Mouse (Mus musculus) layer of hippocampus, adult 2 months (tissue): ENCODE measurements around the gene Ciart. TPM values are rescaled to one million over a fixed set of nuclear protein-coding genes. Genes with fewer than 3 reads are reported as not detected.
"Not testable (repeated sequence)": the region's sequence is repeated elsewhere in the genome, so short reads cannot be mapped to it uniquely, and the experiment has no call there.

ENCODE experiments used
- DNase-seq, 2 experiments: peaks; one replicate each; pipeline ENCODE4 v3.0.0; 2022; ENCODE audit warnings: low spot score in 2 of 2
- H3K27ac ChIP-seq: fragments of 200-600 bp; 2 replicates; pipeline ENCODE4 v1.8.1; 2022
- H3K4me3 ChIP-seq: fragments of 200-600 bp; 2 replicates; pipeline ENCODE4 v1.8.1; 2022; ENCODE audit warnings: mild to moderate bottlenecking
- CTCF ChIP-seq: fragments of 200-600 bp; conservative IDR thresholded peaks from 2 replicates; pipeline ENCODE4 v1.8.1; 2022; ENCODE audit warnings: antibody characterized with exemption, mild to moderate bottlenecking, moderate library complexity
- total RNA-seq, 2 experiments: library from RNA; stranded (reverse); gene quantifications; 2 replicates each; pipeline ENCODE4 v1.2.3; 2021

The Ciart gene
- total RNA-seq, 2 experiments from 2014 or later: 10.3 to 11.7 TPM

- TF ChIP-seq CTCF: no peak
- no peak overlapping the region for H3K27ac ChIP-seq
- H3K4me3 ChIP-seq: no peak overlapping the region
- DNase-seq: no peak
These were observed 25.6 kb upstream of the Ciart start for GRCm38 (mm10) chr3:95907613-95908012.

DNA sequence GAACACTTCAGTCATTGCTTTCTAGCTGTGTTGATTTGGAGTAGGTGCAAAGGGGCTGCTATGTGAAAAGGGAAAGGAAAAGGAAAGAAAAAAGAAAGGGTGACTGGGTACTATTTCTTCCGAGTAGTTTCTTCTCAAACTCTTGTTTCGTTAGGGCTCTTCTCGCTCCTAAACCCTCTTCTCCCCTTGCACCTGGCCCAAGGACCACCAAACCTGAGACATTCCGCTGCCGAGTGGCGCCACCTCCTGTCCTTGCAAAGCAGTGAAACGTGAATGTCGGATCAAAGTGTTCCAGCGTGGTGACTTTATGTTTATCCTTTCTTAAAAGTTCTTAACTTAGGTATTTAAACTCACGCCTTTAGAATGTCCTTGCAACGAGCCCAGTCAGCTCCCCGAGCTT is 24.8 kb upstream of the Ciart start:
- peak; percentile 91 for TF ChIP-seq CTCF
- DNase-seq: peak in 1 of 2 experiments; percentile 49

DNA sequence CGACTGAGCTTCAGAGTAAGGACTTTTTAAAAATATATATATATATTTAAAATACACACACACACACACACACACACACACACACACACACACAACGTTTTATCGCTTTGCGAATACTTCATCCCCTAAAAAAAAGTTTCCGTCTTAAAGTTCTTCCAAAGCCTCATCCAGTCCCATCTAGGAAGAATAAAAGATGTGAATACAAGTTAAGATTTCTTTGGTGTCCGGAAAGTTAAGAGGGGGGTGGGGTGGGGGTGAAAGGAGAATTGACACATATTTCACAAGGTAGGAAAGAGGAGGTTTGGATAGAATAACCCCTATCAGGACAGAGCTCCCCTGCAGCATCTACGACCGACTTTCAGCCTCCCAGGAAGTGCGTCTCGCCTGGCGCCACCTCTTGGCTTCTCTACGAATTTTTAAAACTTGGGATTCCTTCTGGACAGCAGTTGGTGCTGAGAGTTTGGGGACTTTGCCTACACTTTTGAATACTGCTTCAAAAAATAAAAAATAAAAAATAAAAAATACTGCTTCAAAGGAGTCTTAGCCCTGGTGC is 24.0 kb upstream of the Ciart start:
- no peak for DNase-seq
- peak overlapping the region; percentile 73; the same call in 1 of the 2 replicates for H3K27ac ChIP-seq
- peak; percentile 75 for TF ChIP-seq CTCF
- peak overlapping the region; percentile 35 for H3K4me3 ChIP-seq

More for the DNA sequence above, 24.8 kb upstream of the Ciart start:
- no peak overlapping the region for H3K27ac ChIP-seq
- peak overlapping the region; percentile 35; the same call in 1 of the 2 replicates for H3K4me3 ChIP-seq

DNA sequence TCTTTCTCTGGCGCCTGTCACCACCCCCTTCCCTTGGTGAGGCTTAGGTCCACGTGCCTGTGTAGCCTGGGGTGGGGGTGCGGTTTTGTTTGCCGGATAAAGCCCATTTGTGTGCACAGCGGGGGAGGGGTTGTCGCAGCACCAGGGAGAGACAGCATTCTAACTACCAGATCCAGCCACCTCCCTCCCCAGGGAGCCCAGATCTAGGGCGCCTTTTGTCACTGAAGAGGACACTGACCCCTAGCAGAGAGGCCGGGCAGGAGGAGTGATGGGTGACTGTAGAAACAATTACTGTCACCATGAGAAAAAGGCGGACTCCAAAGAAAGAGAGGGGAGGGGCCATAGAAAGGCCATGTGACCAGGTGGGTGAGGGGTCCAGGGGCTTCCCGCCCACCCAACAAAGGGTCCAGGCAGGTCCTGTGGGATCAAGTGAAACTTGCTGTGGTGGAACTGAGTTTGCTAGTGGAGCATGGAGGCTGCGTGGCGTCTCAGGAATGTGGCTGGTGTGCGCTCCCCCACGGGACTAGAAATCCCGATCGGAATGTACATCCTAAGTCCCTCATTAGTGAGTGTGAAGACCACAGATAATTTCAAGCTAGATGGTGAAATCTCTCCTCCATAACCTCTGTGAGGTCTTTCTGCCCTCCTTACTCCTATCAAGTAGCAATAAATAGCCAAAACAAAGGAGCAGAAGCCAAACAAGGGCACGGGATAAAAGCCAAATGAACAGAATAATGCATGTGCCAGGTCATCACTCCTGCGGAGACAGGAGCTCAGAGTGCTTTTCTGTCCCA is 23.3 kb upstream of the Ciart start:
- peak; percentile 52 to 70 for DNase-seq
- H3K27ac ChIP-seq: peak overlapping the region; percentile 86
- peak overlapping the region; percentile 47 for H3K4me3 ChIP-seq
- no peak for TF ChIP-seq CTCF

DNA sequence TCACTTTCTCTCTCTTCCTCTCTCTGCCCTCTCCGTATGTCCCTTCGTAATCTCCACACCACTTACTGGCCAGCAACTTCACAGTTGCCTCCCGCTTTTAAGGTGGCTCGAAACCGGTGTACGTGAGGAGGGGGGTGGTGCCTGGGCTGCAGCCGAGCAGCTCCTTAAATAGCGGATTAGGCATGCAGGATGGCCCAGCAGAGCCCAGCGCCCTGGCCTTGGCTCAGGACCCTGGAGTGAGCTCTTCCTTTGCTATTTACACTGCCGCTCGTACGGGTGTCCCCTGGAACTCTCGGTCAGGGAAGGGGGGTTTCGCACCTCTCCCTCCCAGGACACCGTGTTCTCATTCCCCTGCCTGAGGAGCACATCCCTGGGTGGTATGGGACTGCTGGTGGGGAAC is 22.5 kb upstream of the Ciart start, which contains the start of gene Car14:
Gene Car14 (minus strand): TSS at position 124 of the 400 bp plus-strand sequence.
- no peak for TF ChIP-seq CTCF
- Histone ChIP-seq H3K4me3 (peak within 1 kb of the TSS; percentile 47), H3K27ac (peak within 1 kb of the TSS; percentile 86)
- no peak for DNase-seq

- no peak for DNase-seq
- no peak for TF ChIP-seq CTCF
- H3K4me3 ChIP-seq: peak overlapping the region; percentile 47
- H3K27ac ChIP-seq: peak overlapping the region; percentile 86
These were observed 21.9 kb upstream of the Ciart start for GRCm38 (mm10) chr3:95903753-95904502.

DNA sequence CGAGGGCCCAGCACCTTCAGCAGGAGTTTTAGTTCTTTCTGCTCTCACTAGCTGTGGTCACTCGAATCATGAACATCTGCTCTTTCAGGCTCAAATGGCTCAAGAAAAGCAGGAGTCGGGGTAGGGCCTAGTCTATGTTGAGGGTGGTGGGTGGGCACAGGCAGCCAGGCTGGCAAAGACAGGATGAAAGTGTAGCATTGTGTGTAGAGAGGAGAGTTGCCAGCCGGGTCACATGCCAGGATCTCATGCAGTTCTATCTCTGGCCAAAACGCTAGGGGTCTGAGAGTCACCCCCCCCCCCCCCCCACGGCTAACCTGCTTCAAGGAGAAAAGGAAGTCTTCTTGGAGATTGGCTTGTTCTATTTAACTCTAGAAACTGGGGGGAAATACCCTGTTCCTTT is 20.6 kb upstream of the Ciart start:
- no peak for TF ChIP-seq CTCF
- no peak overlapping the region for H3K4me3 ChIP-seq
- DNase-seq: no peak
- peak overlapping the region; percentile 86; the same call in 1 of the 2 replicates for H3K27ac ChIP-seq

DNA sequence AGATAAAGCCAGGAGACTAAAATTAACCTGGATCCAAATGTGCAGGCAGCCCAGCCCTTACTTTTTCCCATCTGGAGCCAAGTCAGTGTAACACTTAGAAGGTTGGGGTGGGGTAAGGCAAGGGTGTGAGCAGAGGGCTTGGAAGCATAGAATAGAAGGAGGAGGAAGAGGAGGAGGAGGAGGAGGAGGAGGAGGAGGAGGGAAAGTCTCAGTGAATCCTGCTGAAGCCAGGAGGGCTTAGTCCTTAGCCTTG is 20.2 kb upstream of the Ciart start:
- no peak for DNase-seq
- Histone ChIP-seq H3K27ac (peak overlapping the region; percentile 86), H3K4me3 (no peak overlapping the region)
- TF ChIP-seq CTCF: no peak

- no peak for DNase-seq
- Histone ChIP-seq H3K4me3 (no peak overlapping the region; the same call in 1 of the 2 replicates), H3K27ac (peak overlapping the region; percentile 86)
- TF ChIP-seq CTCF: no peak
These were observed 19.7 kb upstream of the Ciart start for GRCm38 (mm10) chr3:95901616-95902372.

GRCm38 (mm10) chr3:95899800-95900524 is 17.9 kb upstream of the Ciart start:
- H3K27ac ChIP-seq: no peak overlapping the region
- H3K4me3 ChIP-seq: no peak overlapping the region
- TF ChIP-seq CTCF: no peak
- no peak for DNase-seq

DNA sequence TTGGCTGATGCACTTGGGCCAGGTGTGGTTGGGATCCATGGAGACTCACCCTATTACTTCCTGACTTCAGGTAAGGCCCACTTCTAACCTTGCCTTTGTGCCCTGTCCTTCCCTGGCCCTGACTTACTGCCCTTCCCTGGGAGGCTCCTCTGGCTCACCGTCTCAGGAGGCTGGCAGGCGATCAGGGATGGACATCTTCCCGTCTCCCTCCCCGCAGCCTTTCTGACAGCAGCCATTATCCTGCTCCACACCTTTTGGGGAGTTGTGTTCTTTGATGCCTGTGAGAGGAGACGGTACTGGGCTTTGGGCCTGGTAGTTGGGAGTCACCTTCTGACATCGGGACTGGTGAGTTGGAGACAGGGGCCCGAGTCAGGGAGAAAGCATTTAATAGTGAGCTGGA is 13.4 kb upstream of the Ciart start:
- not testable (repeated sequence) for H3K4me3 ChIP-seq, H3K27ac ChIP-seq, DNase-seq

DNA sequence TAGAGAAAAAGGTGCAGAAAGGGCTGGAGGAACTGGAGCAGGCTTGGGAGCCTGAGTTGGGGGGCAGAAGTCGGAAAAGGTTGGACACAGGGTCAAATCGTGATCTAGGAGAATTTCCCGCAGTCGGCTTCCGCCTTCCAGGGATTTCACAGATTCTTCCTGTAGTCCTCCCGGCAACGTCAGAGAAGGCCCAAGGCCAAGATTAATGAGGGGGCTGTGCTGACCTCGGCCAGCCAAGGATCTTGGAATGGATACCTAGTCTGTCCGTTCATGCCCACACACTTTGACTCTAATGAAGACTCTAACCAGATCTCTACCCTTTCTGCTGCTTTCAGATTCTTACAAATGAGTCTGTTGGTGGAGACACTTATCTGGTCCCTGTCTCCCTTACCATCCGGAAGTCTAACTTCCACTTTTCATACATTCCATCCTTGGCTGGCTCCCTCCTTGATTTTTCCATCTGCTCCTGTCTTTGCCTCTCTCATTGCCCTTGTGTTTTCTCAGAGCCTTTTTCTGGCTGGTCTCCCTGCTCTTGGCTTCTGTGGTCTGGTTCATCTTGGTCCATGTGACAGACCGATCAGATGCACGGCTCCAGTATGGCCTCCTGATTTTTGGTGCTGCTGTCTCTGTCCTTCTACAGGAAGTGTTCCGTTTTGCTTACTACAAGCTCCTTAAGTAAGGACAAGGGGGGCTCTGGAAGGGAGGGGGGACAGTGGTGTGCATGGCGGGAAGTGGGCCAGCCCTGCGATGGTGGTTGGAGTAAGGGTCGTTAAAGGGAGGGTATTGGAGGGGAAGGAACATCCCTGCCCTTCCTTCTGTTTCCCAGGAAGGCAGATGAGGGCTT is 12.5 kb upstream of the Ciart start:
- no peak for DNase-seq
- H3K4me3 ChIP-seq: peak overlapping the region; percentile 94

GRCm38 (mm10) chr3:95893606-95894316 is 11.7 kb upstream of the Ciart start, which contains the start of gene Aph1a:
Aph1a (plus strand) TSS chr3:95893969.
- Histone ChIP-seq H3K4me3 (peak within 1 kb of the TSS; percentile 94), H3K27ac (peak within 1 kb of the TSS; percentile 94)
- peak; percentile 96 to 99 for DNase-seq

More for the DNA sequence above, 12.5 kb upstream of the Ciart start:
- no peak for TF ChIP-seq CTCF
- H3K27ac ChIP-seq: peak overlapping the region; percentile 94
